Mouse (Mus musculus): ENCODE data around the gene Rev3l. TPM values are rescaled to one million over a fixed set of nuclear protein-coding genes. Genes with fewer than 3 reads are reported as not detected.
"Not testable (repeated sequence)": the region's sequence is repeated elsewhere in the genome, so short reads cannot be mapped to it uniquely, and the experiment has no call there.

Rev3l gene
- polyA plus RNA-seq, 1 experiment from 2014 or later = 27.4 TPM

GRCm38 (mm10) chr10:39912616-39913015 lies 180.7 kb downstream of the Rev3l start:
- Histone ChIP-seq H3K9ac (ENCODE audit: low read length) (no peak overlapping the region), H3K4me1 (ENCODE audit: control insufficient read depth, insufficient read depth, low read length) (no peaks in the 10 kb centered on the region), H3K27me3 (ENCODE audit: control insufficient read depth, insufficient read depth, low read length) (no peaks in the 10 kb centered on the region), H3K4me3 (ENCODE audit: low read depth, low read length) (no peak overlapping the region), H3K27ac (ENCODE audit: low read depth, low read length) (no peak overlapping the region), H3K36me3 (ENCODE audit: control insufficient read depth, insufficient read depth, low read length) (no peaks in the 10 kb centered on the region), H3K4me2 (ENCODE audit: low read depth) (no peak overlapping the region), H3K9me3 (ENCODE audit: control insufficient read depth, low read length) (no peaks in the 10 kb centered on the region)
- DNase-seq (ENCODE audit: low spot score) = no peak
- no peak for ATAC-seq (ENCODE audit: insufficient read depth, low FRiP score, low TSS enrichment)

- peaks cover 10% of the 10 kb centered on the region for H3K27me3 ChIP-seq (ENCODE audit: control insufficient read depth, insufficient read depth, low read length)
- not testable (repeated sequence) for H3K36me3 ChIP-seq (ENCODE audit: control insufficient read depth, insufficient read depth, low read length); H3K4me3 ChIP-seq (ENCODE audit: low read depth, low read length); ATAC-seq (ENCODE audit: insufficient read depth, low FRiP score, low TSS enrichment); H3K9me3 ChIP-seq (ENCODE audit: control insufficient read depth, low read length); H3K9ac ChIP-seq (ENCODE audit: low read length); DNase-seq (ENCODE audit: low spot score); H3K4me2 ChIP-seq (ENCODE audit: low read depth); H3K4me1 ChIP-seq (ENCODE audit: control insufficient read depth, insufficient read depth, low read length); H3K27ac ChIP-seq (ENCODE audit: low read depth, low read length)
- 77% methylated on average over 8 of the region's 8 CpGs for WGBS
Observed at GRCm38 (mm10) chr10:39924556-39924955, 192.6 kb downstream of the Rev3l start.

Other genes starting within 250 kb of the Rev3l start
- gene Traf3ip2, start 119.2 kb upstream of the Rev3l start, polyA plus RNA-seq (2014; fragmentation: Nextera tagmentation; extraction: Ambion mirVana) = 9.4 TPM in 2 replicates
- 4.2 and 4.7 TPM in 2 replicates for gene Mfsd4b4, start 167.1 kb downstream of the Rev3l start, polyA plus RNA-seq (2014; fragmentation: Nextera tagmentation; extraction: Ambion mirVana)
- not detected in 2 replicates for gene Mfsd4b2, start 194.8 kb downstream of the Rev3l start, polyA plus RNA-seq (2014; fragmentation: Nextera tagmentation; extraction: Ambion mirVana)
- gene Mfsd4b3, start 228.0 kb downstream of the Rev3l start, polyA plus RNA-seq (2014; fragmentation: Nextera tagmentation; extraction: Ambion mirVana) = not detected in 2 replicates